Mouse (Mus musculus) layer of hippocampus, adult 11-12 months (tissue): ENCODE data around the gene Thumpd3.

ENCODE experiments used
- DNase-seq: peaks from one replicate; pipeline ENCODE4 v3.0.0; 2022; ENCODE audit warnings: low spot score

The Thumpd3 gene

GRCm38 (mm10) chr6:113037946-113038734, 7.9 kb upstream of the Thumpd3 start:
- DNase-seq, result peak; percentile 76

GRCm38 (mm10) chr6:113038735-113039058, 7.3 kb upstream of the Thumpd3 start:
- DNase-seq, result no peak

GRCm38 (mm10) chr6:113040319-113040718, 5.7 kb upstream of the Thumpd3 start:
- DNase-seq, result no peak

- DNase-seq, result no peak
Measured at GRCm38 (mm10) chr6:113041215-113041990, 4.6 kb upstream of the Thumpd3 start.

GRCm38 (mm10) chr6:113045575-113045974, 450 bp upstream of the Thumpd3 start:
- DNase-seq, result no peak

- peak; percentile 22 for DNase-seq
Measured at GRCm38 (mm10) chr6:113047016-113047746, 1.2 kb downstream of the Thumpd3 start.

GRCm38 (mm10) chr6:113048371-113048770, 2.3 kb downstream of the Thumpd3 start:
- no peak for DNase-seq

GRCm38 (mm10) chr6:113049159-113049558, 3.1 kb downstream of the Thumpd3 start:
- no peak for DNase-seq

GRCm38 (mm10) chr6:113052972-113053371, 6.9 kb downstream of the Thumpd3 start:
- no peak for DNase-seq

GRCm38 (mm10) chr6:113054552-113055107, 8.6 kb downstream of the Thumpd3 start:
- DNase-seq, result no peak

- no peak for DNase-seq
Measured at GRCm38 (mm10) chr6:113060892-113061563, 15.0 kb downstream of the Thumpd3 start.

GRCm38 (mm10) chr6:113062253-113062652, 16.2 kb downstream of the Thumpd3 start:
- DNase-seq, result no peak

GRCm38 (mm10) chr6:113063363-113063762, 17.3 kb downstream of the Thumpd3 start:
- no peak for DNase-seq

GRCm38 (mm10) chr6:113065186-113065585, 19.2 kb downstream of the Thumpd3 start:
- no peak for DNase-seq

GRCm38 (mm10) chr6:113069154-113069553, 23.1 kb downstream of the Thumpd3 start:
- no peak for DNase-seq

- DNase-seq, result no peak
Measured at GRCm38 (mm10) chr6:113075261-113075660, 29.2 kb downstream of the Thumpd3 start.

- DNase-seq, result peak; percentile 92
Measured at GRCm38 (mm10) chr6:113076012-113076685, 30.1 kb downstream of the Thumpd3 start.

GRCm38 (mm10) chr6:113076686-113077516, 30.9 kb downstream of the Thumpd3 start, which contains the start of gene Setd5:
Gene Setd5 (plus strand): TSS chr6:113077365.
- DNase-seq, result peak; percentile 97

- DNase-seq, result no peak
Measured at GRCm38 (mm10) chr6:113077569-113078030, 31.6 kb downstream of the Thumpd3 start.
